Mouse (Mus musculus) megakaryocyte progenitor cell, adult 5-6 weeks (primary cell): Measurements from ENCODE around the gene Macf1. TPM values are rescaled to one million over a fixed set of nuclear protein-coding genes. Genes with fewer than 3 reads are reported as not detected.
A peak's percentile ranks its signal among the peaks of the same experiment; 100 is the strongest.
"Not testable (repeated sequence)": the region's sequence is repeated elsewhere in the genome, so short reads cannot be mapped to it uniquely, and the experiment has no call there.

Source experiments
- ATAC-seq: replicated peaks from 2 replicates; pipeline ENCODE4 v1.8.0; 2016; ENCODE audit warnings: mild to moderate bottlenecking, moderate TSS enrichment, inconsistent platforms; ENCODE audit not compliant: poor library complexity
- total RNA-seq, 2 experiments: library from RNA; stranded (forward) in 1 of 2; stranded (reverse) in 1 of 2; fragments of 157-497, 149-512 nt in 1 of 2; fragments of 200-1000 nt in 1 of 2; gene quantifications; 2 replicates each; pipeline versions ENCODE4 v1.2.3 to v1.2.4; 2015 to 2017

The Macf1 gene
- total RNA-seq, 2 experiments from 2014 or later = 123 to 130 TPM

DNA sequence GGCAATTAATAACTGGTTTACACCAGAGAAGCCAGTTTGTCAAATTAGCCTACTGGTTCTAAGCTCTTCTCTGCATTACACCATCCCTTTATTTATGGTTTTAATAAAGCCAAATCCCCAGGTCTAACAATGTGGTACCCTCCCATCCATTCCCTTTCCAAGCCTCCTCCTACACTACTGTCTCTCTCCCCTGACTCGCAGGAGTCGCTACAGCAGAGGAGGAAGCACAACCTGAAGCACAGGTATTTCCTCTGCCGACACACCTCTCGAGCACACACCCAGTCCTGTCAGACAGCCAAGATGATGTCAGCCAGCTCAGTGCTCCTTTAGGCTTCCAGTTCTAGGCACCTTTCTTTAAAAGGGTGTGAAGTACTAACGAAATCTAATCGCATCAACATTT lies 47.0 kb downstream of the Macf1 start:
- no peak for ATAC-seq

DNA sequence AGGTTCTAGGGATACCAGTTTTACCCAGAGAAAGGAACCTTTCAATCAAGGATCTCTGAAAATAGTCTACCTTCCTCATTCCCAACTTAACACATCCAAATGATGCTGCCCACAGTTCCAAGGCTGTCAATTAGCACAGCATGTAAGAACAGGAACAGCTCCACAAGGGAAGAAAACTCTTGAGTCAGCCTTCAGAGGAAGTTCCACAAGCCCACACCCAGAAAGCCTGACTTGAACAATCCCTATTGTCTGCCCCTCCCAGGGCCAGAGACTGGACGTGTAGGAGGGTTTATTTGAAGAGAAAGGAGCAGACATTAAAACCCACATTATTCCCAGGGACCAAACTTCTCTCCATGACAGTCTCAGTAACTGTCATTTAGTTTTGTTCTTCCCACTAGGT lies 48.7 kb downstream of the Macf1 start:
- ATAC-seq = no peak; the same call in 1 of the 2 replicates

DNA sequence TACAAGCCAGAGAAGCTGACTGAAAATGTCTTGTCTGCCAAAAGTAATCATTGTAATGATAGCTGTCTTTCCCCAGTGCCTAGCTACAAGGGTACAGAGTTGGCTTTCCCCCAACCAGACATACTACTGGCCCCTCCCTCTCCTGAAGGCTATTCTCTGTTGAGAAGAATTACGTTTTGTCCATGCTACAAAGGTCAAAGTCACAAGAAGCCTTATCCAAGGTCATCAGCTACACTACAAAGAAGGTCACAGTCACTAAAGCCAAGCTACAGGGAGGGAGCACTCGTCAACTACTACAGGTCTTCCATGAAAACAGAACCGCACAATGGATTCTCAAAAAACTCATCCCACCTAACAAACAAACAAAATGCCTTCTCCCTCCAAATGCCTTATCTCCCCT lies 49.7 kb downstream of the Macf1 start:
- ATAC-seq = no peak

- ATAC-seq = no peak
Measured at GRCm38 (mm10) chr4:123633874-123634273, 50.3 kb downstream of the Macf1 start.

DNA sequence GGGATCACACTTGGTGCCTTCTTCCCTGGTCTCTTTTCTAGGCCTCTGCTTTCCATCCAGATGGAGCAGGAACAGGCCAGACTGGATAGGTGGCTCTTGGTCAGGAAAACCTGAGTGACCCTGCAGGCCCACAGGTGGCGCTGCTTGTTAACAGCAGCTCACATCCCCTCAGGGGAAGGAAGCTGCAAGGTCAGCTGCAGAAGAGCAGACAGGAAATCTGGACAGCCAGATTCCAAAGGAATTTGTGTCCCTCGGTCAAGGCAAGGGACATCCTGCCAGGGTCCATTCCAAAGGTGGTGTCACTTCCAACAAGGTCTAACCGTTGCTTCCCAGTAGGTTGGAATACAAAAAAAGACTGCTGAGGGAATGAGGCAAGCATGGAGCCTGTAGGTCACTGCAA lies 50.8 kb downstream of the Macf1 start:
- peak; percentile 92 for ATAC-seq

- not testable (repeated sequence) for ATAC-seq
Measured at GRCm38 (mm10) chr4:123632116-123632515, 52.0 kb downstream of the Macf1 start.

DNA sequence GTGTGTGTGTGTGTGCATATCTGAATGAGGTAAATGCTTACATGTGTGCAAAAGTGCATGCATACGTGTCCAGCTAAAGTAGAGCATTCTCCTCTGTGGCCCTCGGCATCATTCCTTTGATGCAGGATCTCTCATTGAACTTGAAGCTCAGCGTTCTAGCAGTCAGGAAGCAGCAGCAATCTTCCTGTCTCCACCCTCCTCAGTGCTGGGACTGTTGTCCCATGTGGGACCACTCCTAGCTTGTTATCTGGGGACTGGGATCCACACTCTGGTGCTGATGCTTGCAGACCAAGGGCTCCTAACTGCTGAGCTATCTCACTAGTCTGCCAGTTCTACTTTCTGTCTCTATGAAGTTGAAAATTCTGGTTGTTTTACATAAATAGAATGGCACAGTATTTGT lies 52.5 kb downstream of the Macf1 start:
- no peak for ATAC-seq

GRCm38 (mm10) chr4:123627683-123628082 lies 56.5 kb downstream of the Macf1 start:
- ATAC-seq = no peak

- peak; percentile 48 for ATAC-seq
Measured at GRCm38 (mm10) chr4:123625332-123626072, 58.7 kb downstream of the Macf1 start.

DNA sequence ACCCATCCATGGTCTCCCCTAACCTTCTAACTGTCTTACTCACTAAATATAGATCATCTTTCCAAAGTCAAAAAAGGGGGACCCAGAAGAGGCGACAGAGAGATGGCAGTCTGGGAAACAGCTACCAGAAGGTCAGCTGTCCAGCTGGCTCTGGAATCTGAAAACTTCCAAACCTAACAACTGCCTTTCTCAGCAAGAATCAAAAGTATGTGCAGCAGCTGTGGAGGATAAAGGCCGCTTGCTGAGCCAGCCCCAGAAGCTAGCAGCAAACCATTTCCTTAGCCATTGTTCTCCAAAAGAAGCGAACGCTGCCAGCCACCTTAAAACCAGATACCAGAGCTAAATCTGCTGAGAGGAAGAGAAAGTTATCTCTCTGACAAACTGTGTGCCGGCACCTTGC lies 59.7 kb downstream of the Macf1 start:
- no peak for ATAC-seq

- no peak for ATAC-seq
Measured at GRCm38 (mm10) chr4:123623742-123624151, 60.4 kb downstream of the Macf1 start.

GRCm38 (mm10) chr4:123621732-123622131 lies 62.4 kb downstream of the Macf1 start:
- no peak for ATAC-seq

- no peak for ATAC-seq
Measured at GRCm38 (mm10) chr4:123617727-123618389, 66.3 kb downstream of the Macf1 start.

DNA sequence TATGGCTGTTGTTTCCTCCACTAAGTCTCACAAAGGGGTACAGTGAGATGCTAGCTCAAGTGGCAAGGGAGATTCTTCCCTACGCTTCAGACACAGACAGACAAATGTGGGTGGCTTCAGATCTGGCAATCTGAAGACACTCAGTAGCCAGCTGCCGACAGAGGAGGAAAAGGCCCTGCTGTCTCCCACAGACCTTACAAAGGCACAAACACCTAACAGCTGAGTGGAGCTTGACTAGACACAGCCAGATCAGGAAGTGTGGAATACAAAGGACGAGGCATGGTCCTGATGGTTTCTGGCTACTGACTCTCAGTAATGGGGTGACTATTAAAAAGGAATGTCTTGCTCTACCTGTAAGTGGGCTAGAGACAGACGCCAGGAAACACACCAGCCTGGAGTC lies 67.2 kb downstream of the Macf1 start:
- no peak for ATAC-seq

DNA sequence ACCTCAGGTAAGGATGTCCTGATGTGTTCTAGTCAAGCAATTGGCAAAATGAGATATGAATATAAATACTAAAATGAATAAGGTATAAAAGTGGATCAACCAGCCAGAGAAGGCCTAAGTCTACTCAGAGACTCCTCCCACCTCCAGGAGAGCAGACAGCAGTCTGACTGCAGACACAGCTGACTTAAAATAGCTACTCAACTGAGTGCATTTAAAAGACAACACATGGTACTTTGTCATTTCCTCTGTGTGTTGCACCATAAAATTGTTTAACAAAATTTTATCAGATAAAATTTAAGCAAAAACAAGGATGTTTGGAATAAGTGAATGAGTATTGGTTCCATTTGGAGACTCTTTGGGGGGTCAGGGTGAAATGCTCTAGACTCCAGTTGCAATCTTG lies 67.7 kb downstream of the Macf1 start:
- ATAC-seq = no peak

DNA sequence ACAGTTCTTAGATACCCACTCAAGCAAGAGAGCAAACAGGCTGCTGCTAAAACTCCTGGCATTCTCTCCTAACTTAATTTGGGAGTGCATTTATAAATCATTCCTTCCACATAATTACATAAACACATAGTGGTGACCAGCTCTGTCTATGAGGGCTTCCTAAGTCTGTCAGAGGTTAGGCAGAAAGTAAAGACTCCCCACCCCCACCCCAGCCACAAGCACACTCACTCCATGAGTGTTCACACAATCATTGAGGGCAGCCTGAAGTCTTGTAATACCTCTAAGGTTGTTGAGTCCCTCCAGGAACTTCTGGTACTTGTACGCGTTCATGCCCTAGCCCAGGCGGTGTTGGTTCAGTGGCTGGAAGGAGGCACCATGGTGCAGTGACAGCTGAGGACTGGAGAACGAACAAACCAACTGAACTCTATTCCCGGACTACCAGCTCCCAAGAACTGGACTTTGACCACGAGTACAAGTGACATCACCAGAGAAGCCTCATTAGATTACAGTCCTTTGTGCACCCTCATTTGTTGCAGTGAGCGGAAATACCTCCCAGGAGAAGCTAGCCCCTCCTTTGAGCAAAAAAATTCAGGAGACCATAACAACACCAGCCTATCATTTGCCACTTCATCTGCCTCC lies 70.7 kb downstream of the Macf1 start:
- no peak for ATAC-seq

DNA sequence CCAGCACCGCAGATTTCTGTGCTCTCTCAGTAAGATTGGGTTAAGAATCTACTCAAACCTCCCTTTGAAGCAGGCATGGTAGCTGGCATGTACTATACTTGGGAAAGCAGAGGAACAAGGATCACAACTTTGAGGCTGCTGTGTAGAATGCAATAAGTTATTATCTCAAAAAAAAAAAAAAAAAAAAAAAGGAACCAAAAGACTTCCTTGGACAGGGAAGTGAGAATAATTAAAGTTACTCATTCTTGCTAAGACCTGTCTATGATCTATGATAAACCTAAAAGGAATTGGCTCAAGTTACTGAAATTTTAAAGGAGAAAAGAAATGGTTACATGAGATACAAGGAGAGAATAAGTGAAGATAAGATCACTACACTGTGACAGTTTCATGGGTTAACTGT lies 72.2 kb downstream of the Macf1 start:
- peak; percentile 23; the same call in 1 of the 2 replicates for ATAC-seq

DNA sequence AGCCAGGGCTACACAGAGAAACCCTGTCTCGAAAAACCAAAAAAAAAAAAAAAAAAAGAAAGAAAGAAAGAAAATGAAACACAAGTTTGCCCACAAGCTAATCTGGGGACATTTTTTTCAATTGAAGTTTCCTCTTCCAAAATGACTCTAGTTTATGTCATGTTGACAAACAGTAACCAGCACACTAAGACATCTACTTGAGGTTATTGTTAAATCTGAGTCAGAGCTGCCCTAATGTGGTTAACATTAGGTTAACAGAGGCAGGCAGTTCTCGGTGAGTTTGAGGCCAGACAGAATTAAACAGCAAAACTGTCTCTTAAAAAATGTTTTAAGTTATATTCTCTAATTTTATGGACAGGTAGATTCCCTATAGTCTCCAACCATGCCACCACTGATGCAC lies 72.9 kb downstream of the Macf1 start:
- no peak for ATAC-seq

GRCm38 (mm10) chr4:123607174-123607573 lies 77.0 kb downstream of the Macf1 start:
- ATAC-seq = peak; percentile 76

DNA sequence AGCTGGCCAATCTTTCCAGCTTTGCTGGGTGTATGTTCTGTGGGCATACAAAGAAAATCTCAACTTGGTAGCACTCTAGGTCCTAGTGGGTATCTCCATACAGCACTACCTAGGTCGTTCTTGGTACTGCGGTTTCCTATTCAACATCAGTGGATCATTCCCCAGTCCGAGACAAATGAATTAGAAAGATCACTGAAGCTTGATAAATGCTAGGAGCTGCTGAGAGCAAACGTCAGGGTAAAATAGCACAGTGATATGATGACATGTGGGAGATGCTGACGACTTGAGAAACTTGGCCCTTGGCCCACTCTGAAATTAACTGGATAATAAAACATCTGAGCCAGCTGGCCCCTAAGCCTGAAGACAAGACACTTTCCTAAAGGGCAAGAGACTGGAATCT lies 78.2 kb downstream of the Macf1 start:
- ATAC-seq = no peak

- ATAC-seq = no peak
Measured at GRCm38 (mm10) chr4:123605309-123605708, 78.9 kb downstream of the Macf1 start.

GRCm38 (mm10) chr4:123602700-123603261 lies 81.4 kb downstream of the Macf1 start:
- no peak for ATAC-seq
